Mouse (Mus musculus) forebrain, postnatal 0 days (tissue): ENCODE results near the gene Nppc. TPM values are rescaled to one million over a fixed set of nuclear protein-coding genes. Genes with fewer than 3 reads are reported as not detected.

Experiments used
- ATAC-seq: fragments of 200-750 bp; cut with Nextera tagmentation; 2 replicates; pipeline ENCODE4 v1.8.0; 2017; ENCODE audit warnings: mild to moderate bottlenecking, moderate library complexity
- DNase-seq: peaks from one replicate; pipeline ENCODE4 v3.0.0-alpha.2; 2015
- H3K27ac ChIP-seq: fragments of 300-500 bp; sonication (generic); 2 replicates; pipeline ENCODE4 v1.5.1; 2014; ENCODE audit warnings: low read depth, mild to moderate bottlenecking, antibody characterized with exemption, low read length, moderate library complexity, mixed read lengths
- H3K27me3 ChIP-seq: fragments of 300-500 bp; sonication (generic); 2 replicates; pipeline ENCODE4 v1.6.1; 2014; ENCODE audit warnings: mild to moderate bottlenecking, low read length, mixed read lengths; ENCODE audit not compliant: insufficient read depth
- H3K36me3 ChIP-seq: fragments of 300-500 bp; sonication (generic); 2 replicates; pipeline ENCODE4 v1.6.1; 2014; ENCODE audit warnings: mild to moderate bottlenecking, moderate library complexity; ENCODE audit not compliant: insufficient read depth
- H3K4me1 ChIP-seq: fragments of 300-500 bp; sonication (generic); 2 replicates; pipeline ENCODE4 v1.6.1; 2014; ENCODE audit warnings: antibody characterized with exemption; ENCODE audit not compliant: insufficient read depth
- H3K4me2 ChIP-seq: fragments of 300-500 bp; sonication (generic); 2 replicates; pipeline ENCODE4 v1.6.1; 2014; ENCODE audit warnings: low read depth, mild to moderate bottlenecking, moderate library complexity
- H3K4me3 ChIP-seq: fragments of 300-500 bp; sonication (generic); 2 replicates; pipeline ENCODE4 v1.5.1; 2014; ENCODE audit warnings: low read depth, low read length, mixed read lengths
- H3K9ac ChIP-seq: fragments of 300-500 bp; sonication (generic); 2 replicates; pipeline ENCODE4 v1.6.1; 2014; ENCODE audit warnings: mild to moderate bottlenecking
- H3K9me3 ChIP-seq: fragments of 300-500 bp; sonication (generic); 2 replicates; pipeline ENCODE4 v1.6.1; 2016; ENCODE audit warnings: low read length
- CTCF ChIP-seq: sonication (generic); IDR thresholded peaks from 2 replicates; pipeline ENCODE4 v1.5.1; 2016; ENCODE audit warnings: antibody characterized with exemption, control low read depth, low read depth
- WGBS: fragments of 180-500 bp; shearing (Covaris S2); extraction: QIAGEN DNeasy Blood & Tissue Kit; methylation state at CpG from one replicate; pipeline ENCODE4 v1.1.7; 2014; 5-methylcytosine and 5-hydroxymethylcytosine counted together
- polyA plus RNA-seq: library from polyadenylated mRNA; unstranded; fragments of >200 nt; fragmentation: Nextera tagmentation; extraction: Ambion mirVana; gene quantifications from 2 replicates; pipeline ENCODE4 v1.2.1, GENCODE M21; 2015
- total RNA-seq: library from RNA; depleted of rRNA; stranded (reverse); fragments of >200 nt; gene quantifications from 2 replicates; pipeline ENCODE4 v1.2.3, GENCODE M21; 2014

Nppc gene
- total and polyA plus RNA-seq, 2 experiments from 2014 or later = 5.7 to 9.2 TPM

DNA sequence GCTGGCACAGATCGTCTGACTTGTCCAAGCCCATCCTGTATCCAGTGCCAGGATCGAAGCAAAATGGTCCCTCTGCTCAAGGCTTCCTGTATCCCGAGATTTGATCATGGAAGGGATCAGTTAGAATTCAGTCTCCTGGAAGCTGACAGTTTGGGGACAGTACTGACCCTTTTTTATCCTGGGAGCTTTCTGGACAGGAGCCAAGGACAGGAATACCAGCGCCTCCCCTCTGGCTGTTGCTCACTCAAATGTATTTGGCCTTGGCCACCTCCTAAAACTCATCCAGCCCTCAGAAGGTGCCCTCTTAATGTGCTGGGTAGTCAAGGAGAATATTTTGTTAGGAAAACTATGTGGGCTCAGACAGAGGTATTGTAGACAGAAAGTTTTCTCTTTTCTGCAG lies 16.9 kb upstream of the Nppc start:
- H3K9ac ChIP-seq = no peak overlapping the region
- H3K9me3 ChIP-seq = no peaks in the 10 kb centered on the region
- WGBS = 78% methylated on average over 4 of the region's 4 CpGs
- H3K27me3 ChIP-seq = no peaks in the 10 kb centered on the region
- H3K4me3 ChIP-seq = no peak overlapping the region
- H3K36me3 ChIP-seq = no peaks in the 10 kb centered on the region
- no peak for TF ChIP-seq CTCF
- no peak for DNase-seq
- no peaks in the 10 kb centered on the region; the same call in 1 of the 2 replicates for H3K4me1 ChIP-seq
- no peak overlapping the region for H3K27ac ChIP-seq
- no peak overlapping the region for H3K4me2 ChIP-seq
- no peak for ATAC-seq

DNA sequence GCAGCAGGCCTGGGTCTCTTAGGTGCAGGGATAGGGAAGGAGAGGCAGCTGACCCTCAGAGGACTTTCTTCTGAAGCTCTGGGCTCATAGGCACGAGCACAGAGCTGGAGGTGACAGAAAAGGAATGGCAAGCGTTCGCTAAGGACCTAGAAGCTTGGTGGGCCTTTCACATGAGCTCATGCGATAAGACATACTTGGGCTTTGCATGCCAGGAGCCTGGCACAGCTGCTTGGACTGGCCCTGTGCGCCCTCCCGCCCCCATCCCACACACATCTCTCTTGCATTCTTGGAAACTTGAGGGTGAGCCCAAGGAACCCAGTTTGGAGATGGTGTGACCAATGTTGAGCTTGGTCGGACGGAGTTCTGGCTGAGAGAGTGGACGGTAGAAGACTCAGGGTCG lies 8.3 kb upstream of the Nppc start:
- no peak for TF ChIP-seq CTCF
- WGBS = 90% methylated on average over 10 of the region's 10 CpGs
- H3K36me3 ChIP-seq = no peaks in the 10 kb centered on the region
- DNase-seq (no peak), ATAC-seq (no peak)
- H3K4me3 ChIP-seq = no peak overlapping the region
- H3K27ac ChIP-seq = no peak overlapping the region
- no peak overlapping the region for H3K9ac ChIP-seq
- H3K4me2 ChIP-seq = no peak overlapping the region
- no peaks in the 10 kb centered on the region for H3K27me3 ChIP-seq
- H3K9me3 ChIP-seq = no peaks in the 10 kb centered on the region
- no peaks in the 10 kb centered on the region for H3K4me1 ChIP-seq

DNA sequence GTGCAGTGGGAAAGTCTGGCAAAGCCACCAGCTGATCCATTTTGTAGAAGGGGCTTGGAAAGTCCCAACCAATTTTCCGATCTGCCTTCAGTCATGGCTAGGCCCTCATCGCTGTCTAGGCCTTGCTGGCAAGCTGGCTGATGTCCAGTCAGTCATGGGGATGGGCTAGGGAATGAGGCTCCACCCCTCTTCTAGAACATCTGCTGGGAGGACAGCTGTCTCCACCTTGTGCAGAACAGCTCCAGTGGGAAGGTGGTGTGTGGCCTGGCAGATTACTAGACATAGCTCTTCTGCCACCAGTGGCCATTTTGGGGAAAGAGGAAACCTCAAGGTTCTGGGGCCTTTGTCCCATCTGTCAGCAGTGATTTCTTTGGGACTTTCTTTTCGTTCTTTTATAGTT lies 7.3 kb upstream of the Nppc start:
- Histone ChIP-seq H3K36me3 (no peaks in the 10 kb centered on the region), H3K4me3 (no peak overlapping the region), H3K4me1 (no peaks in the 10 kb centered on the region), H3K9ac (no peak overlapping the region), H3K27me3 (no peaks in the 10 kb centered on the region), H3K9me3 (no peaks in the 10 kb centered on the region), H3K27ac (no peak overlapping the region), H3K4me2 (no peak overlapping the region)
- ATAC-seq = no peak
- WGBS = 85% methylated on average over 3 of the region's 3 CpGs
- no peak for DNase-seq
- no peak for TF ChIP-seq CTCF

DNA sequence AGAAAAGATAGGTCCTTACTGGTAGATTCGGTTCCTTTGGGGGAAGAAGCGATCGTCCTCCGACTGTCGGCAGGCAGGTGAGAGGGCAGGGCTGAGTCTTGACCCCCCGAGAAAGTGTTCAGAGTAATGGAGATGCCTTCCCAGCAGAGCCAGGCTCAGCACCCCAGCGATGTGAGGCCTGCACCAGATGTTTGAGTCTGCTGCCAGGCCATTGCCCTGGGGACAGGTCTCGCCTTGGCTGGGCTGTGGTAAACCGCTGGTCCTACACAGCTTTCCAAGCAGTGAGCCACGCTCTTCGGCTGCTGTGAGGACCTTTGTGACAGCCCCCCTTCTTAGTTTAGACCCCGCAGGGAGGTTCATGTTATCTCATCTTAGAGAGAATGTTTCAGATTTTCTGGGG lies 4.8 kb upstream of the Nppc start:
- Histone ChIP-seq H3K4me2 (no peak overlapping the region), H3K9ac (no peak overlapping the region), H3K27ac (no peak overlapping the region), H3K9me3 (no peaks in the 10 kb centered on the region), H3K27me3 (0 out of 2 replicates have a peak, but pooled peaks cover 5% of the 10 kb centered on the region), H3K4me1 (no peaks in the 10 kb centered on the region), H3K4me3 (no peak overlapping the region), H3K36me3 (no peaks in the 10 kb centered on the region)
- 87% methylated on average over 12 of the region's 12 CpGs for WGBS
- ATAC-seq (no peak), DNase-seq (no peak)
- no peak for TF ChIP-seq CTCF

DNA sequence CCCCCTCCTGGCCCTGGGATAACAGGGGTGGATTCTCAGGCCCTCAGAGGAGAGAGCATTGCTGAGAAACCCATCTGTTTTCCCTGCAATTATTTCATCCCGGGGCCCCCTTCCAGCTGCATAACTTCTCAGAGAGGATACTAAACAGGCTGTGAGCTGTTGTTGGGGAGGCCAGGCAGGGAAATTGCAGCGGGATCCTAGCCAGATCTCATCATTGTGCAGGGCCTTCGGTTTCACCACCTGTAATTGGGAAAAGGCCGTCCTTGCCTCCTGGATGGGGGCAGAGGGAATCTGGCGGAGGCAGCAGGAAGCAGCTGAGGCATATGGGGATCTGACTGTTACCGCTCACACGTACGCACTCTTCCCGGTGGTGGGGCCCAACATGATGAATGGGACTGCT lies 4.0 kb upstream of the Nppc start:
- Histone ChIP-seq H3K9me3 (no peaks in the 10 kb centered on the region), H3K36me3 (no peaks in the 10 kb centered on the region), H3K4me1 (no peaks in the 10 kb centered on the region), H3K4me2 (no peak overlapping the region), H3K9ac (no peak overlapping the region), H3K4me3 (no peak overlapping the region), H3K27ac (no peak overlapping the region), H3K27me3 (0 out of 2 replicates have a peak, but pooled peaks cover 5% of the 10 kb centered on the region)
- DNase-seq = no peak
- 55% methylated on average over 9 of the region's 9 CpGs for WGBS
- no peak for TF ChIP-seq CTCF
- ATAC-seq = no peak

DNA sequence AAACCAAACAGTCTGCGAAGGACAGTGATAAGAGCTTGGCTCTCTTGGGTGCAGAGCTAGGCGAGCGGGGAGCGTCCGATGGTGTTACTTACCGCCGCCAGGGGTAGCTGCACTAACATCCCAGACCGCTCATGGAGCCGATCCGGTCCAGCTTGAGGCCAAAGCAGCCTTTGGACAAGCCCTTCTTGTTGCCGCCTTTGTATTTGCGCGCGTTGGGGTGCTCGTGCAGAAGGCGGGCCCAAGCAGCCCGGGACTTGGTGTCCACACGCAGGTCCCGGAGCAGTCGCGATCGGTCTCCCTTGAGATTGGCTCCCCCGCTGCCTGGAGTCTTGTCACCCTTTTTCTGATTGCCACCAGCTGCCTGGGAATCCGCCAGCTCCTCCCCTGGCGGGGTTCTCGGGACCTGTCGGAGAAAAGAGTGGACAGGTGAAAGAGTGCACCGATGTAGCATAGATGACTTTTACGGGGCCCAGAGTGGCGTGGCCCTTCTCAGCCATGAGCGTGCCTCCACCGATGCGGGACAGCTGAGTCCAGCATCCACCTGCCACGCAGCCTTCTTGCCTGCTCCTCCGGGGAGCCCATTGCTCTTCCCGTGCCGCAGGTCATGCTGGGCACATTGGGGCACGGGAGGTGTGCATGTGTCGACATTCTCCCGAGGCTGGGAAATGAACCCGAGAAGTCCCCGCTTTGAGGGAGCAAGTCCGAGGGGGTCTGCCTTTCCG lies 658 bp downstream of the Nppc start:
- WGBS = 1% methylated on average over 44 of the region's 44 CpGs
- Histone ChIP-seq H3K9me3 (no peaks in the 10 kb centered on the region), H3K9ac (peak overlapping the region; percentile 51), H3K4me3 (peak overlapping the region; percentile 58), H3K36me3 (no peaks in the 10 kb centered on the region), H3K27me3 (0 out of 2 replicates have a peak, but pooled peaks cover 5% of the 10 kb centered on the region), H3K4me1 (no peaks in the 10 kb centered on the region), H3K27ac (no peak overlapping the region), H3K4me2 (peak overlapping the region; percentile 99)
- peak; percentile 82 for DNase-seq
- peak; percentile 92 for TF ChIP-seq CTCF
- peak; percentile 69 for ATAC-seq

DNA sequence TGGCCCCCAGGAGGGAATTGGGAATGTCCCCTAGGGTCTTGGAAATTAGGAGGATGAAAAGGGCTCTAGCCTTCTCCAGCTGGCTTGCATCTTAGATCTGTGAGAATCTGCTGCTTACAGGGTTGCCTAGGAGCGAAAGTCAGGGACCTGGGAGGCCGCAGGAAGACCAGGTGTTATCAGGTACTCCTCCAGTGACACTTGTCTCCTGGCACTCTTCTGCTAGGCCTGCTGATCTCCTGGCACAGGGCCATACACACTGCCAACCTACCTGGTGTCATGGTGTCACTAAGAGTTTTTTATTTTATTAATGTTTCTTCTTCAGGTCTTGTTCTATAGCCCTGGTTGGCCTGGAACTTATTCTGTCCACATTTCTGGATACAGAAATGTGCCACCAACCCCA lies 5.3 kb downstream of the Nppc start:
- TF ChIP-seq CTCF = no peak
- ATAC-seq (no peak), DNase-seq (no peak)
- no peak overlapping the region for H3K27ac ChIP-seq
- 84% methylated on average over 2 of the region's 2 CpGs for WGBS
- no peaks in the 10 kb centered on the region for H3K36me3 ChIP-seq
- H3K4me2 ChIP-seq = no peak overlapping the region
- no peak overlapping the region for H3K9ac ChIP-seq
- H3K4me3 ChIP-seq = no peak overlapping the region
- no peaks in the 10 kb centered on the region for H3K4me1 ChIP-seq
- H3K9me3 ChIP-seq = no peaks in the 10 kb centered on the region
- no peaks in the 10 kb centered on the region for H3K27me3 ChIP-seq
